Mouse (Mus musculus): Measurements from ENCODE around the gene Dzip1.

GRCm38 (mm10) chr14:118895655-118896054 lies 29.6 kb downstream of the Dzip1 start:
- no peak for TF ChIP-seq CTCF (IDR thresholded peaks at IDR 0.05; ENCODE audit: low read depth)
- no peak for TF ChIP-seq EP300 (IDR thresholded peaks at IDR 0.05; ENCODE audit: low read depth)
